Mouse (Mus musculus) left cerebral cortex, adult 2 months (tissue): Measurements from ENCODE around the gene Olfr6. TPM values are rescaled to one million over a fixed set of nuclear protein-coding genes. Genes with fewer than 3 reads are reported as not detected.
"Not testable (repeated sequence)": the region's sequence is repeated elsewhere in the genome, so short reads cannot be mapped to it uniquely, and the experiment has no call there.

ENCODE experiments used
- DNase-seq, 2 experiments: peaks; one replicate each; pipeline ENCODE4 v3.0.0; 2021 to 2022; ENCODE audit warnings: low spot score in 2 of 2, mixed read lengths in 1 of 2; ENCODE audit errors: extremely low spot score in 1 of 2
- H3K27ac ChIP-seq: fragments of 200-600 bp; 2 replicates; pipeline ENCODE4 v1.8.1; 2022
- H3K4me3 ChIP-seq: fragments of 200-600 bp; 2 replicates; pipeline ENCODE4 v1.8.1; 2022
- CTCF ChIP-seq: fragments of 200-600 bp; IDR thresholded peaks from 2 replicates; pipeline ENCODE4 v1.8.1; 2022; ENCODE audit warnings: antibody characterized with exemption, mild to moderate bottlenecking, moderate library complexity
- intact Hi-C: fragments of 180-260 bp; cut with DNase I; formaldehyde crosslinking; loops from one replicate; pipeline ENCODE4 v1.15.1; 2025
- long read RNA-seq, 2 experiments: library from polyadenylated mRNA; stranded (forward); transcript quantifications; one replicate each; pipeline ENCODE4 v2.0.0; 2021; ENCODE audit warnings: borderline mapping rate in 2 of 2
- total RNA-seq, 2 experiments: library from RNA; stranded (reverse); gene quantifications; 2 replicates each; pipeline ENCODE4 v1.2.3; 2021

Gene Olfr6
- total RNA-seq = not detected
- long read RNA-seq, experiment 1 = 0 reads
- long read RNA-seq, experiment 2 = 0 reads

GRCm38 (mm10) chr7:106963837-106964236 lies at the start of gene Olfr6:
Olfr6 (minus strand) TSS chr7:106963937.
- intact Hi-C loops = no loop called here
- TF ChIP-seq CTCF = no peak
- no peak within 1 kb of the TSS for H3K4me3 ChIP-seq
- no peak for DNase-seq
- H3K27ac ChIP-seq = no peak within 1 kb of the TSS

DNA sequence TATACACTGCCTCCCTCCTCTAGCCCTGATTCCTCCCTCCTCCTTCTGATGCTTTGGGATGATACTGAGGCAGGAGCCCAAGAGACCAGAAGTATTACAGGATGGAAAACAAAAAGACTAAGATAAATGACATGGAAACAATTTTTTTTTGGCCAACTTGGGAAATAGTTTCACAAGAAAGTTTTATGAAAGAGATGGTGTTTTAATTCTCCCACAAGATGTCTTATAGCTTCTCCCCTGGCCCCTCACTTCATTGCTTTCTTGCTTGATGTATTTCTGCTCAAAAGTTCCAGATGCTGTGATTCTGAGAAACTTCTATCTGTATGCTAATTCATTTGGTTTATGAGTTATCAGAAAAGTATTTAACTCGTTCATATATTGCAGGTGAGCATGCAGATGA lies 42.2 kb upstream of the Olfr6 start, which contains the start of gene Olfr2:
Gene Olfr2 (minus strand): TSS at position 101 of the 400 bp plus-strand sequence.
- Histone ChIP-seq H3K4me3 (no peak within 1 kb of the TSS), H3K27ac (no peak within 1 kb of the TSS)
- DNase-seq = no peak
- intact Hi-C loops = no loop called here
- TF ChIP-seq CTCF = no peak

- intact Hi-C loops = no loop called here
- no peak for TF ChIP-seq CTCF
- Histone ChIP-seq H3K27ac (no peak overlapping the region), H3K4me3 (no peak overlapping the region)
- DNase-seq = no peak
These were observed 40.4 kb upstream of the Olfr6 start for GRCm38 (mm10) chr7:107004169-107004568.

DNA sequence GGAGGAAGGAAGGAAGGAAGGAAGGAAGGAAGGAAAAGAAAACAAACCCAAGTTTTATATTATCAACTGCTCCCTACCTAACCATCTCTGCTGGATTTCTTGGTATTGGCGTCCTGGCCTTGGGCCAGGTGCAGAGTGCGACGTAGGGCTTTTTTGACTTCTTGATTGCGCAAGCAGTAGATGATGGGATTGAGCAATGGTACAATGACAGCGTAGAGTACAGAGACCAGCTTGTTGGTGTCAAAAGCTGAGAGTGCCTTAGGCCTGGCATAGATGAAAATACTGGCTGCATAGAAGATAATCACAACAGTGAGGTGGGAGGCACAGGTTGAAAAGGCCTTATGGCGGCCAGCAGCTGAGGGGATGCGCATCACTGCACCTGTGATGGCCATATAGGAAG lies 37.1 kb upstream of the Olfr6 start:
- Histone ChIP-seq H3K4me3 (no peak overlapping the region), H3K27ac (no peak overlapping the region)
- intact Hi-C loops = no loop called here
- DNase-seq = no peak
- no peak for TF ChIP-seq CTCF

- TF ChIP-seq CTCF = no peak
- intact Hi-C loops = no loop called here
- Histone ChIP-seq H3K4me3 (no peak overlapping the region), H3K27ac (no peak overlapping the region)
- DNase-seq = no peak
These were observed 21.5 kb upstream of the Olfr6 start for GRCm38 (mm10) chr7:106985236-106985635.

DNA sequence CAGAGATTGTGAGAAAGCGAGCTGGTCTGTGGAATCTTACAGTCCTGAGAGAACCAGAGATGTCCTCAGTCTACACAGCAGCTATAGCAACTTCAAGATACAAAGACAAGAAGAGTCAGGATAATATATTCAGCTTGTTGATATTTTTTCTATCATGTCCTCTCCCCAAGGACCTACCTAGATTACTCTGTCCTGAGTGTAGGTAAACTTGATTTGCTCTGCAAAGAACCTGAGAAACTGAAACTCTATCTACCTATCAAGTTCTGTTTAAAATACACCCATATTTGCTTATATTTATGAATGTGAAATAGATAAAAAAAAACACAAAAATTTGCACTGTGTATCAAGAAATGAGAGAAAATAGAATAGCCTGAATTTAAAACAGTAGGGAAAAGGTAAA lies 11.6 kb upstream of the Olfr6 start, which contains the start of gene Olfr711:
Gene Olfr711 (minus strand): TSS at position 101 of the 400 bp plus-strand sequence.
- no peak within 1 kb of the TSS for H3K27ac ChIP-seq
- no peak for TF ChIP-seq CTCF
- intact Hi-C loops = no loop called here
- H3K4me3 ChIP-seq = no peak within 1 kb of the TSS
- DNase-seq = no peak

DNA sequence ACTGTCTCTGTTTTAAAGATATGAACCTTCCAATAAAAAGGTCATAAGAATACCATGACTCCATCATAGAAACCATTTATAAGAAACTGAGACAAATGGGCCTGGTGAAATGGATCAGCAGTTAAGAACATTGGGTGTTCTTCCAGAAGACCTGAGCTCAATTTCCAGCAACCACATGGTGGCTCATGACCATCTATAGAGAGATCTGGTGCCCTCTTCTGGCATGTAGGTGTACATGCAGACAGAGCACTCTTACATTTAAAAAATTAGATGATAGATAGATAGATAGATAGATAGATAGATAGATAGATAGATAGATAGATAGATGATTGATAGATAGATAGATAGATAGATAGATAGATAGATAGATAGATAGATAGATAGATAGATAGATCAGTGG lies 3.8 kb upstream of the Olfr6 start:
- H3K4me3 ChIP-seq, H3K27ac ChIP-seq, intact Hi-C loops, DNase-seq: not testable (repeated sequence)
- TF ChIP-seq CTCF = peak; percentile 6; the same call in 1 of the 2 replicates

- H3K4me3 ChIP-seq = no peak within 1 kb of the TSS
- no peak within 1 kb of the TSS for H3K27ac ChIP-seq
- no peak for TF ChIP-seq CTCF
- intact Hi-C loops = no loop called here
- no peak for DNase-seq
These were observed 15.5 kb downstream of the Olfr6 start, which contains the start of gene Olfr710 for GRCm38 (mm10) chr7:106948212-106948611. Olfr710 (minus strand) TSS chr7:106948312.

GRCm38 (mm10) chr7:106932119-106932518 lies 31.6 kb downstream of the Olfr6 start, which contains the start of gene Olfr709-ps1:
Olfr709-ps1 (minus strand) TSS chr7:106932219.
- DNase-seq = no peak
- Histone ChIP-seq H3K27ac (no peak within 1 kb of the TSS), H3K4me3 (no peak within 1 kb of the TSS)
- TF ChIP-seq CTCF = no peak
- intact Hi-C loops = no loop called here

DNA sequence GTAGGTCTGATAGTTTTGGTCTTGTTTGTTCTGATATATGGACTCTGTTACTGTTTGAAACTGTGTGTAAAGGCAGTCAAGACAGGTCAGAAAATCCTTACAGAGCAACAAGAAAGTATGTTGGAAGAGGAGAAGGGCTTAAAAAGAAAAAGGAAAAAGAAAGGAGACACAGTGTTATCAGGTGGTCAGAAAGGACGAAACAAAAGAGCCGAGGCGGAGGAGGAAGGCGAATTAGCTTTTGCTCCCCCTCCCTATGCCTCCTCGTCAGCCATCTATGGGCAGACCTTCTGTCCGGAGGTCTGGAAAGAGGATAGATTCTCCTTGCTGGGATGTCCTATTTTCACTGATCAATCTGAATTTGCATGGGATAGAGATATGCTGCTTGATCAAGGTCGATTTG lies 42.8 kb downstream of the Olfr6 start:
- intact Hi-C loops = not testable (repeated sequence)

DNA sequence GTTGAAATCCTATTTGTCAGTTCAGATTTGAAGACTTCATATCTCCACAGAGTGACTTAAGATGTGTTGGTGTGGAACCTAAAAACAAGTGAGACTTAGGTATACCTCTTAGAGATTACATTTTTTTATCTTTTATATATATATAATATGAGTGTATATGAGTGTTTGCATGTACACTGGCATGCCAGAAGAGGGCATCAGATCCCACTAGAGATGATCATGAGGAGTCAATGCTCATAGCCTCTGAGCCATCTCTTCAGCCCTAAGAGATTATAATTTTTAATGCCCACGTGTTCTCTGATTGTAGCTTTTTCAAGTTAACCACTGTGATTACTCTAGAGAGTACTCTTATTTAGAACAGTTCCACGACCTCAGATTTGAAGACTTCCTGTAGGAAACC lies 56.1 kb downstream of the Olfr6 start, which contains the start of gene Olfr1532-ps1:
Gene Olfr1532-ps1 (plus strand): TSS at position 326 of the 400 bp plus-strand sequence.
- DNase-seq = no peak
- intact Hi-C loops = no loop called here
- TF ChIP-seq CTCF = no peak; the same call in 1 of the 2 replicates

More for the DNA sequence above, 42.8 kb downstream of the Olfr6 start:
- DNase-seq, H3K27ac ChIP-seq, H3K4me3 ChIP-seq: not testable (repeated sequence)

More for the DNA sequence above, 56.1 kb downstream of the Olfr6 start, which contains the start of gene Olfr1532-ps1:
- no peak within 1 kb of the TSS for H3K27ac ChIP-seq
- no peak within 1 kb of the TSS for H3K4me3 ChIP-seq

Other genes with a start within 250 kb of the Olfr6 start
- not detected for gene Olfr695, start 247.5 kb downstream of the Olfr6 start, total RNA-seq
- not detected for gene Olfr697, start 221.5 kb downstream of the Olfr6 start, total RNA-seq
- not detected for gene Olfr698, start 208.5 kb downstream of the Olfr6 start, total RNA-seq
- not detected for gene Olfr699, start 170.7 kb downstream of the Olfr6 start, total RNA-seq
- gene Olfr700, start 155.1 kb downstream of the Olfr6 start, total RNA-seq = not detected
- gene Olfr701, start 149.8 kb downstream of the Olfr6 start, total RNA-seq = not detected
- gene Olfr702, start 130.0 kb downstream of the Olfr6 start, total RNA-seq = not detected
- gene Olfr703, start 120.6 kb downstream of the Olfr6 start, total RNA-seq = not detected
- not detected for gene Olfr704, start 100.8 kb downstream of the Olfr6 start, total RNA-seq
- gene Olfr705, start 87.0 kb downstream of the Olfr6 start, total RNA-seq = not detected
- gene Olfr706, start 75.8 kb downstream of the Olfr6 start, total RNA-seq = not detected
- not detected for gene Olfr707, start 62.7 kb downstream of the Olfr6 start, total RNA-seq
- gene Olfr1532-ps1, start 55.9 kb downstream of the Olfr6 start, total RNA-seq = not detected
- gene Olfr709-ps1, start 31.7 kb downstream of the Olfr6 start, total RNA-seq = not detected
- not detected for gene Olfr710, start 15.6 kb downstream of the Olfr6 start, total RNA-seq
- gene Olfr711, start 11.5 kb upstream of the Olfr6 start, total RNA-seq = not detected
- not detected for gene Olfr2, start 42.1 kb upstream of the Olfr6 start, total RNA-seq
- gene Olfr713, start 67.2 kb upstream of the Olfr6 start, total RNA-seq = not detected
- not detected for gene Olfr714, start 107.0 kb upstream of the Olfr6 start, total RNA-seq
- not detected for gene Olfr17, start 129.3 kb upstream of the Olfr6 start, total RNA-seq
- not detected for gene Olfr715b, start 146.4 kb upstream of the Olfr6 start, total RNA-seq
- not detected for gene Olfr715, start 167.1 kb upstream of the Olfr6 start, total RNA-seq
- not detected for gene Olfr716, start 174.4 kb upstream of the Olfr6 start, total RNA-seq
- not detected for gene Nlrp14, start 203.1 kb upstream of the Olfr6 start, total RNA-seq
- not detected for gene Rbmxl2, start 245.5 kb upstream of the Olfr6 start, total RNA-seq